Mouse (Mus musculus) WW6 (cell line): ENCODE data around the gene Wdr43.

Experiments used
- DNase-seq: peaks from one replicate; pipeline ENCODE4 v3.0.0-alpha.2; 2013; ENCODE audit warnings: low read depth, low spot score

The Wdr43 gene

DNA sequence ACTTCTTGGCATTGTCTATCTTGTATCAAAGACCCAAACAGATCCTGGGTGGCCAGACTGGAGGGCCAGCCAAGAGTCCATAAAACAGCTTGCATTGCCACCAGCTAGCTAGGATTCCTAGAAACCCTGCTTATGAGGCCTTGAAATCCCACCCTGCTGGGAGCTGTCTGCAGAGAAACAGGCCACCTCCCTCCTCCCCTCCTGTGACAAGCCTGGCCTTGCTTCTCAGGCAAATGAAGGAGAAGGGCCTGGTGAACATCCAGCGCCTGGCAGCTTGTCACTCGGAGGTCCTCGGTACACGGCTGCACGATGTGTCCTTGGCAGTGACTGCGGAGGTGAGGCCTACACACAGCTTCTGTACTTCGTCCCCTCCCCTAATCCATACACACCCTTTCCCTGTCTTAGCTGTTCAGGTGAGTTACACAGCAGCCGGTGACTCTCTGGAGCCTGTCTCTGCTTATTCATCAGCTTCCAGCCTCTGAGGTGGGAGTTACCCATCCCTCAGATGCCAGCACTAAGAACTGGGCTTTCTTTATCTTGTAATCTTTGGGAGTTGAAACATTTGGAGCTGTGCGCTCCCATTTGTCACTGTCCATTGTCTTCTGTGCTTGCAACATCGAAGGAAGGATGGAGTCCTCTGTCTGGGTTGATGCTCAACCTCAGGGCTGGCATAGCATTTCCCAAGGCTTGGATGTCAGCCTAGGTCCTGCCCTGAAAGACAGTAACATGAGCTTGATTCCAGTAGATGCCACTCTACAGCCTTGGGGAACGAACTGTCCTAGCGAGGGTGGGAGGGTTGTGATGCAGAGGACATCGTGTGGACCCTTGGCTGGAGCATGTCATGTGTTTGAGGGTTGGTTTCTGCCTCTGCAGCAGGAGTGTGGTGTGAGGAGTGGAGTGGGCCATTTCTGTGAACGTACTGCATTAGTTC is 90.1 kb downstream of the Wdr43 start:
- DNase-seq: no peak

DNA sequence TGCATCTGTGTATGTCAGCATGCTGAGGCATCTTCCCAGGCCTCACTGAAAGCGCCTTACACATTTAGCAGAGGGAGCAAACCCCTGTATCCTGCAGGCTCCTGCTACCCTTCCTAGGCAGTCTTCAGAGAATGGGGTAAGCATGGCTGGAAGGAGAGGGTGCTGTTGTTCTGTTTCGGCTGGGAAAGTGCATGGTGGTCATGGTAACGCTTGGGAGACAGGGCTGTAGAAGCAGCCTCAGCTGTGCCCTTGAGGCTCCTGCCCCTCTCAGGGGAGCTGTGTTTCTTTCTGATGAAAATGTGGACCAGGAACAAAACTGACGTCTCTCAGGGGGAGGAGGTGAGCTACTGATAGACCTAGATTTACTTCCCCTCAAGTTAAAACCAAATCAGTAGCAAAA is 92.0 kb downstream of the Wdr43 start:
- no peak for DNase-seq
